Mouse (Mus musculus): Measurements from ENCODE around the gene Dnajb1. TPM values are rescaled to one million over a fixed set of nuclear protein-coding genes. Genes with fewer than 3 reads are reported as not detected.

Dnajb1 gene
- polyA plus RNA-seq (2012; ENCODE audit: insufficient read depth, low replicate concordance), result 23.3 and 30.5 TPM in 2 replicates

GRCm38 (mm10) chr8:83607661-83608397 lies at the start of gene Dnajb1, which contains the start of gene Tecr:
TSS of gene Dnajb1 (plus strand) at chr8:83608193.
TSS of gene Tecr (minus strand) at chr8:83607971.
- Histone ChIP-seq H3K4me1 (peaks cover 51% of the 10 kb centered on the region), H3K36me3 (replicated peaks; ENCODE audit: low read length) (peaks cover 49% of the 10 kb centered on the region)

GRCm38 (mm10) chr8:83562669-83563068 lies 45.3 kb upstream of the Dnajb1 start:
- no peaks in the 10 kb centered on the region for H3K36me3 ChIP-seq (replicated peaks; ENCODE audit: low read length)
- TF ChIP-seq FLI1 (IDR thresholded peaks at IDR 0.05; ENCODE audit: low read length) (no peak), GATA1 (IDR thresholded peaks at IDR 0.05; ENCODE audit: borderline replicate concordance, low read length) (no peak)
- no peak overlapping the region for H3K4me3 ChIP-seq (replicated peaks)
- peaks cover 19% of the 10 kb centered on the region for H3K4me1 ChIP-seq
- H3K27me3 ChIP-seq (replicated peaks), result peaks cover 3% of the 10 kb centered on the region
- 0 out of 2 replicates have a peak, but pooled peaks cover 8% of the 10 kb centered on the region for H3K9me3 ChIP-seq

More at GRCm38 (mm10) chr8:83607661-83608397, at the start of gene Dnajb1, which contains the start of gene Tecr:
- H3K27me3 ChIP-seq (replicated peaks), result no peaks in the 10 kb centered on the region
- peak within 1 kb of the TSS; percentile 97 for H3K4me3 ChIP-seq (replicated peaks)
- H3K9me3 ChIP-seq, result no peaks in the 10 kb centered on the region
- TF ChIP-seq GATA1 (IDR thresholded peaks at IDR 0.05; ENCODE audit: borderline replicate concordance, low read length) (no peak), FLI1 (IDR thresholded peaks at IDR 0.05; ENCODE audit: low read length) (peak; percentile 74)

GRCm38 (mm10) chr8:83563246-83563645 lies 44.7 kb upstream of the Dnajb1 start:
- H3K27me3 ChIP-seq (replicated peaks), result peaks cover 3% of the 10 kb centered on the region
- 0 out of 2 replicates have a peak, but pooled peaks cover 8% of the 10 kb centered on the region for H3K9me3 ChIP-seq
- no peaks in the 10 kb centered on the region for H3K36me3 ChIP-seq (replicated peaks; ENCODE audit: low read length)
- peaks cover 25% of the 10 kb centered on the region for H3K4me1 ChIP-seq
- no peak for TF ChIP-seq FLI1 (IDR thresholded peaks at IDR 0.05; ENCODE audit: low read length)
- TF ChIP-seq GATA1 (IDR thresholded peaks at IDR 0.05; ENCODE audit: borderline replicate concordance, low read length), result no peak
- no peak overlapping the region for H3K4me3 ChIP-seq (replicated peaks)

GRCm38 (mm10) chr8:83565731-83566375 lies 42.1 kb upstream of the Dnajb1 start:
- H3K4me1 ChIP-seq, result peaks cover 48% of the 10 kb centered on the region
- no peak for TF ChIP-seq FLI1 (IDR thresholded peaks at IDR 0.05; ENCODE audit: low read length)
- TF ChIP-seq GATA1 (IDR thresholded peaks at IDR 0.05; ENCODE audit: borderline replicate concordance, low read length), result no peak
- 0 out of 2 replicates have a peak, but pooled peaks cover 2% of the 10 kb centered on the region for H3K9me3 ChIP-seq
- peaks cover 22% of the 10 kb centered on the region for H3K36me3 ChIP-seq (replicated peaks; ENCODE audit: low read length)
- H3K27me3 ChIP-seq (replicated peaks), result peaks cover 3% of the 10 kb centered on the region
- H3K4me3 ChIP-seq (replicated peaks), result peak overlapping the region; percentile 46

DNA sequence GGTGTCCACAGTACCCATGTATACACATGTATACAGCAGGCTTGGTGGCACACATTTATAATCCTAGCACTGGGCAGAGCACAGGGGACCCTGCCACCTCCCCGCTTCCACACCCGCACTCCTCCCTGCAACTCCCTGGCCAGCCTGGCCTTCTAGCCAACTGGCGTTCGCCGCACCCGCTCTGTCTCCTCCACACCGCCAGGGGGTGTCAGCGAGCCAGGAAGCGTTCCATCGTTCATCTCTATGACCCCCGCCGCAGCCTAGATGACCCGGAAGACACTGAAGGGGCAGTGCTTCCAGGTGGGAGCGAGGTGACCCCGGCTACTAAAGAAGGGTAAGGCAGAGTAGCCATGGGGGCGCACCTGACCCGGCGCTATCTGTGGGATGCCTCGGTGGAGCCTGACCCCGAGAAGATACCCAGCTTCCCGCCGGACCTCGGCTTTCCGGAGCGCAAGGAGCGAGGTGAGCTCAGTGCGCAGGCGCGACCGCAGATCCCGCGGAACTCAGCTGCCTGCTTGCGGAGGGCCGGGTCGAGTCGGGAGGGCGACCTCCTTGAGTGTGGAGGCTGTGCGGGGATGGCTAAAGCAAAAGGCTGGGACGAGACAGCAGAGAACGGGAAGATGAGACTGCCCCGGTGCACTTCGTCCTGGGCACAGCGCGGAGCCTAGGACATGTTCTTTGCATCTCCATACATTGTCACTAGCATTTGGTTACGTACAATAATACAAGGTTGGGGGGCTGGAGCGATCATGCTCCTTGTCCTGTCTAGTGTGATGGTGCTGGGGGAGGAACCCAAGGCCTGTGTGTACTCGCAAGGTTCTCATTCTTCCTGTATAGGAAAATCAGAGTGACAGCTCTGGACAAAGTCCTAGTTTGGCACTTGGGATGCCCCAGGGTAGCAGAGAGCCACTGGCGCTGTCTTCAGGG lies 41.3 kb upstream of the Dnajb1 start, which contains the start of gene Ndufb7:
Ndufb7 (plus strand) TSS at position 203 of the 927 bp plus-strand sequence.
- H3K4me3 ChIP-seq (replicated peaks), result peak within 1 kb of the TSS; percentile 100
- TF ChIP-seq GATA1 (IDR thresholded peaks at IDR 0.05; ENCODE audit: borderline replicate concordance, low read length) (no peak), FLI1 (IDR thresholded peaks at IDR 0.05; ENCODE audit: low read length) (no peak)
- peaks cover 1% of the 10 kb centered on the region for H3K27me3 ChIP-seq (replicated peaks)
- no peaks in the 10 kb centered on the region for H3K9me3 ChIP-seq
- peaks cover 57% of the 10 kb centered on the region for H3K4me1 ChIP-seq
- peaks cover 30% of the 10 kb centered on the region for H3K36me3 ChIP-seq (replicated peaks; ENCODE audit: low read length)

DNA sequence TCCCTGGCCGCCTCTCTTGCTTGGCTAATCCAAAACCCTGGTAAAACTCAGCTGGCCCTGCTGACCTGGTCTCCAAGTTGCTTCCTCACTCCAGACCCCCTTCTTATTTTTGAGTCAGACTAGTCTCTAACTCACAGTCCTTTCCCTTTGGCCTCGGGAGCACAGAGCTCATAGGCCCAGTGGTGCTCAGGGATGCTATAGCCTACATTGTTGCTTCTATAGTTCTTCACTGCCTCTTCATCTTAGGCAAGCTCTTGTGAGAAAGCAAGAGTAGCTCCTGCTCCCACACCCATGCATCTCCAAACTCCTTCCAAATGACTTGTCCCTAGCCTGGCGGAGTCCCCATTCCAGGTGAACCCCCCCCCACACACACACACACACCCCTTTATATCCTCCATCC lies 40.3 kb upstream of the Dnajb1 start:
- peak overlapping the region; percentile 100 for H3K4me3 ChIP-seq (replicated peaks)
- H3K9me3 ChIP-seq, result no peaks in the 10 kb centered on the region
- no peaks in the 10 kb centered on the region for H3K27me3 ChIP-seq (replicated peaks)
- H3K36me3 ChIP-seq (replicated peaks; ENCODE audit: low read length), result peaks cover 40% of the 10 kb centered on the region
- no peak for TF ChIP-seq FLI1 (IDR thresholded peaks at IDR 0.05; ENCODE audit: low read length)
- no peak for TF ChIP-seq GATA1 (IDR thresholded peaks at IDR 0.05; ENCODE audit: borderline replicate concordance, low read length)
- H3K4me1 ChIP-seq, result peaks cover 66% of the 10 kb centered on the region

DNA sequence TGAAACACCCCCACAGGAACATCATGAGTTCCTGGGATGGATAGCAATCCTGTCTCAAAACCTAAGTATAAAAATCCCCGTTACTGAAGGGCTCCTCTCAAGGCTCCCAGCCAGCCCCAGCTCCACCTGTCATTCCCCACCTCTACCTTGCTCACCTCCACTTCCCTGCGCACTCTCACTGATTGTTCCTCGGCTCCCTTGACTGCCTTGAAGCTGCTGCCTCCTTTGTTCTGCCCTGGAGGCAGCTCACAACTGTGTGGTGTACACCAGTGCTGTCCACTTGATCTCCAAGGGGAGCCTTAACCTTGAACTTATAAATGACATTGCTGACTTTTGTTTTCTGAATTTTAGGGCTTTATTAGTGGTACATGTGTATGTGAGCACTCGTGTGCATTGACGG lies 39.9 kb upstream of the Dnajb1 start:
- Histone ChIP-seq H3K4me3 (replicated peaks) (peak overlapping the region; percentile 69), H3K27me3 (replicated peaks) (no peaks in the 10 kb centered on the region), H3K36me3 (replicated peaks; ENCODE audit: low read length) (peaks cover 43% of the 10 kb centered on the region), H3K4me1 (peaks cover 70% of the 10 kb centered on the region), H3K9me3 (no peaks in the 10 kb centered on the region)
- TF ChIP-seq FLI1 (IDR thresholded peaks at IDR 0.05; ENCODE audit: low read length) (no peak), GATA1 (IDR thresholded peaks at IDR 0.05; ENCODE audit: borderline replicate concordance, low read length) (no peak)

GRCm38 (mm10) chr8:83568755-83569154 lies 39.2 kb upstream of the Dnajb1 start:
- Histone ChIP-seq H3K36me3 (replicated peaks; ENCODE audit: low read length) (peaks cover 49% of the 10 kb centered on the region), H3K4me1 (peaks cover 70% of the 10 kb centered on the region), H3K27me3 (replicated peaks) (no peaks in the 10 kb centered on the region), H3K9me3 (no peaks in the 10 kb centered on the region), H3K4me3 (replicated peaks) (no peak overlapping the region)
- TF ChIP-seq GATA1 (IDR thresholded peaks at IDR 0.05; ENCODE audit: borderline replicate concordance, low read length) (no peak), FLI1 (IDR thresholded peaks at IDR 0.05; ENCODE audit: low read length) (no peak)

DNA sequence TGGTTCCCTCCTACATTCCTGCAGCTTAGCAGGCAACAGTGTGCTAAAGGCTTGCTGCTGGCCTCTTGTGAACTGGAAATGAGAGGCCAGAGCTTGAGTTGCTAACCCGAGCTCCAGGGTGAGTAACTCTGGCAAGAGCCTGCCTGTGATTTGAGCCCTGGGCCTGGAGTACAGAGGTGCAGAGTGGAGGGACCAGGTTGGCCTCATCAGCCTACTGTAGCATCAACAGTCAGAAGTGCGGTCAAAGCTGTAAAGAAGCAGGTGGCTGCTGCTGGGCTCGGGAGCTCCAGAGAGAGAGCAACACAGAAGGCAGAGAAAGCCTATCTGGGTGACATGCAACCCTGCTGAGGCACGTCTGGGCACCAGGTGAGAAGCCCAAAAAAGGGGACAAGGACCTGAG lies 38.8 kb upstream of the Dnajb1 start:
- Histone ChIP-seq H3K9me3 (no peaks in the 10 kb centered on the region), H3K4me1 (peaks cover 72% of the 10 kb centered on the region), H3K27me3 (replicated peaks) (no peaks in the 10 kb centered on the region), H3K4me3 (replicated peaks) (no peak overlapping the region), H3K36me3 (replicated peaks; ENCODE audit: low read length) (peaks cover 53% of the 10 kb centered on the region)
- TF ChIP-seq FLI1 (IDR thresholded peaks at IDR 0.05; ENCODE audit: low read length) (no peak), GATA1 (IDR thresholded peaks at IDR 0.05; ENCODE audit: borderline replicate concordance, low read length) (no peak)

Data from megakaryocyte, embryonic 14.5 days (primary cell).